Mouse (Mus musculus) adrenal gland, postnatal 14 days (tissue): ENCODE measurements around the gene Fbrsl1. TPM values are rescaled to one million over a fixed set of nuclear protein-coding genes. Genes with fewer than 3 reads are reported as not detected.

Source experiments
- DNase-seq: peaks from one replicate; pipeline ENCODE4 v3.0.0; 2021; ENCODE audit warnings: mixed read lengths
- total RNA-seq: library from RNA; stranded (reverse); gene quantifications from 2 replicates; pipeline ENCODE4 v1.2.3, GENCODE M21; 2021

Gene Fbrsl1
- total RNA-seq, 1 experiment from 2014 or later, result 78.0 TPM

DNA sequence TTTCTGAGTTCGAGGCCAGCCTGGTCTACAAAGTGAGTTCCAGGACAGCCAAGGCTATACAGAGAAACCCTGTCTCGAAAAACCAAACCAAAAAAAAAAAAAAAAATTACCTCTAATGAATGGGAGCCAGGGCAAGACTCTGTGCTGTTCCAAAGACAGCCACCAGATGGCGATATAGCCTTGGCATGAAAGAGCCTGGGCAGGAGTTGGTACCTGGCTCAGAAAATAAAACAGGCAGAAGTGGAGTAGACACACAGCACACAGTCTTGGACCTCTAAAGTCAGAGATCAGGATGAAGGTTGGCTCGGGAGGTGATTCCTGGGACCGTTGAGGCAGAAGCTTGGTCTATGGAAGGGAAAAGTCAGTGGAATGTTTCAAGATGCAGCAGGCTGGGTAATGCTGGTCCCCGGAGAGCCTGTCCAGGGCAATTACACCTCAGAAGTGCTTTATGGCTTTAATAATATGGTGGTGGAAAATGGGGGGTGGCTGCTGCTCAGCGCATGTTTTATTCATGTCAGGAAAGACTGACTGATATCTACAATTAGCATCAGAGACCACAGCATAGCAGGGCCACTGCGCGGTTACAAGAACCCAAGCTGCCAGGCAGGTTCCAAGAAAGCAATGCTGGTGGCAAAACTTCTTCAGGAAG lies 90.6 kb downstream of the Fbrsl1 start:
- DNase-seq, result peak; percentile 89

DNA sequence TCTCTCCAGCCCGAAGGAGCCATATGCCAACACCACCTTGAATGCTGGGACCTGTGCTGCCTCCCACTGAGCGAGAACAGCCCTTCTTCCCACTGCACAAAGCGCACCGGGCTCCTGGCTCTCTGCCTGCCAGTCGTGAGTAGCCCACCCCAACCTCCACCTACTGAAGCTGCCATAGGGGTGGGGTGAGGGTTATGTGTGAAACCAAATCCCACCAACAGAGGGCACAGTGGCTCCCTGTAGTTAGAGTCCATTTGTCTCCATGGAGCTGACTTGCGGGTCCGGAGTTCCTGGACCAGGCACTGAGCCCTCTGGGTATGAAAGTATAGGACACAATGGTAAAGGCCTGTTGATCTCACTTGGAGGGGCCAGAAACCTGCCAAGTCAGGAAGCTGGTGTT lies 93.6 kb downstream of the Fbrsl1 start:
- DNase-seq, result peak; percentile 58

DNA sequence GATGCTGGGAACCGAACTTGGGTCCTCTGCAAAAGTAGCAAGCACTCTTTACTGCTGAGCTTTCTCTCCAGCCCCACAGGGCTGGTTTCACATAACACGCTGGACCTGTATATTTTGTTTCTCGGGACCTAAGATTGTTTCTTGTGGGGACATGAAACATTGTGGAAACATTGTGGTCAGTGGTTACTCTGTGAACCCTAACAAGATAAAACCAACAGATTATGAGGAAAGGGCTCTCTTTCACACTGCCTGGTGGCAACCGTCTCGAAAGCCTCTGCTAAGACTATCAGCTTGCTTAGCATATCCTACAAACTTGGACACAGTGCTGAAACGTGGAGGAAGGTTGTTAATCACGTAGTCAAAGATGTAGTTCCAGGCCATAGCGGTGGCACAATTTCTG lies 101.3 kb downstream of the Fbrsl1 start:
- DNase-seq, result no peak

DNA sequence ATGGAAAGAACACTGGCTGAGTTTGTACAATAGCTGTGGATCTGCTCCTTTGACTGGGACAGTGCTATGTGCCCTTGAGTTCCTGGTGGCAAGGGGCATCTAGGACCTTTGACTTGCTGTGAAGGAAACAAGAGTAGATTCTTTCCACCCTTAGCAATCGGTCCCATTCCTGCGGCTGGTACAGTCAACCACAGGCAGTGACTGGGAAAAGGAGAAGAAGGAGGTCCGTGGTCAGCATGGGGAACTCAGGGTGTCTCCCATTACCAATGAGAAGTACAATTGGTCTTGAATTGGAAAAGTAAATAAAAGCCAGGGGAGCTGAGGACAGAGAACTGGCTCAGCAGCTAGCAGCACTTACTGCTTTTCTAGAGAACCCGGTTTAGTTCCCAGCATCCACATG lies 102.8 kb downstream of the Fbrsl1 start:
- DNase-seq, result no peak

DNA sequence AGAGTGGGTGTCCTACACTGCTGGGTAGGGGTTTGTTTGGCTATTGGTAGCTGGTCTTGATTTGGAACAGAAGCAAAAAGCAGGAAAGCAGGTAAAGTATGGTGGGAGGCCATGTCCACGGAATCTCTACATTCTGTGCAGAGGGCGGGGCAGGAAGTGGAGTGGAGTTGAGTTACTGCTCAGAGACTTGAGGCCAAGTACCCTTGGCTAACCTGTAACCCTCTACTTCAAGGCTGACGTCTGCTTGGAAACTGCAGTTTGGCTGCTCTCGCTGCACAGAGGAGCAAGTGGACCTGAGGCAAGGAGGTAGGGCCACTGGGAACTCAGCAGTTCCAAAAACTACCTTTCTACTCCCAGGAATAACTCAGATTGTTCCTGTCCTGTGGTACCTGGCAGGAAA lies 103.8 kb downstream of the Fbrsl1 start, which contains the start of gene Lrcol1:
TSS of gene Lrcol1 (plus strand) at position 207 of the 400 bp plus-strand sequence.
- DNase-seq, result no peak

DNA sequence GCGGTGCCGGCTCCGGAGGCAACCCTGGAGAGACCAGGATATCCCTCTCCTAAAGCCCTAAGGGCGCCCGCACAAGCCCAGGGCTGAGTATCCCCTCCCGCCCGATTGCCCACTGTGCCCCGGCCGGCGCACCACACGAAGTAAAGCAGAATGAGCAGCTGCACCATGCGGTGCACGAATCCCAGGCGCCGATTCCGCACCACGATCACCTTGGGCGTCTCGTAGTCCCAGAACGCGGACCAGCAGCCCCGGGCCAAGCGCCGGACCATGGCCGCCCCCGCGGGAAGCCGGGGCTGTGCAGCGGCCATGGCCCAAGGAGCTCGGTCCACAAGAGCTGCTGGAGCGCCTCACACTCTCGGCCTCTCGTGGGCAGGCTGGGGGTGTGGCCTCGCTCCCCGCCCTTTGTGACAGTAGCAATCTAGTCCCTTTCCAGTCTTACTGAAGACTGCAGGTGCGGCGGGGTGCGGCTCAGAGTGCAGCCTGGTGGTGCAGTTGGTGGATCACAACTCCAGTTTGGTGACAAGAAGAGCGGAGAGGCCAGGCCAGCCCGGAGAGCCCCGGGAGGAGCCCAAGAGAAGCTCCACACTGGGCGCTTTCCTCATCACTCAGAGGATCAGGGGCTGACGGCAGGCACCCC lies 105.5 kb downstream of the Fbrsl1 start, which contains the start of gene P2rx2:
TSS of gene P2rx2 (minus strand) at position 565 of the 637 bp plus-strand sequence.
- peak; percentile 76 for DNase-seq

DNA sequence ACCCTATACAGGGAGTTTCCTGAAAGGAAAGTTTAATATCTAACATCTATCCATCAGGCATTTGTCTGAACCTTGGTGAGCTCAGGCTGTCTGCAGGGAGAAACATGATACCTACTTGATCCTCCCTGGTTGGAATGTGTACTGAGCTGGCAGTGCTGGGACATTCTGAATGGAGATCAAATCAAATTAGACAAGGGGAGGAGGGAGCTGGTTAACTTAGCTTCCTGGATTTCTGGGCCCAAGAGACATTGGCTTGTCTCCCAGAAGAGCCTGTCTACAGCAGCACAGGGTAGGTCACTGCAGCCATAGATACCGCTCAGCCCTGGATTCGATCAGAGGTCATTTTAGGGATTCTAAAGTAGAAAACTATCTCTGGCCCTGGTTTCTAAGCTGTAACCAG lies 109.5 kb downstream of the Fbrsl1 start:
- no peak for DNase-seq

DNA sequence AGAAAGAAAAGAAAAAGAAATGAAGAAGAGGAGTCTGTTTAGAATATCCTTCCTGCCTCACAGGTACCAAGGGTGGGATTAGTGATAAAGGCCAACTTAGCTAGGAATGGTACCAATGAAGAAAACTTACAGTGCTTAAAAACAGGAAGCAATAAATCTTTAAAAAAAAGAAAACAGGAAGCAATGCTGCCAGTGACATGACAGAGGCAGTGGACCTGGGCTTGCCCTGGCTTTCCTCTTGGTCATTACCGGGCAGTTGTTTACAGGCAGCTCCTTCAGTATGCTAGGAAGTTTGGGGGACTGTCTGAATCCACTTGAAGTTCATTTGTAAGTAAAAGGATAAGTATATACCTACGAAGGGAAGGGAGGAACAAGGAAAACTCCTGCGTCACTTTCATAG lies 117.8 kb downstream of the Fbrsl1 start:
- no peak for DNase-seq

DNA sequence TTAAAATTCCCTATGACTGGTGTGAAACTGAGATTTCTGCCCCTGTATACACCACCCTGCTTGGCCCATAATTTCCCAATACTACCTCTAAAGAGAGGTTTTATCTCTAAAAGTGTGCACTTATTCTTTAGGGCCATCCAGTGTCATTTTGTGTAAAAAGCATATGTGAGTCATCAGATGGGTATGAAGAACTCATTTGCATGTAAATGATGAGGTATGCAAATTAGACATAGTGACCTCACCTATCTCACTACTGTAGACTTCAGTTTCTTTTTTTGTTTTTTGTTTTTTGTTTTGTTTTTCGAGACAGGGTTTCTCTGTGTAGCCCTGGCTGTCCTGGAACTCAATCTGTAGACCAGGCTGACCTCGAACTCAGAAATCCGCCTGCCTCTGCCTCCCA lies 135.2 kb downstream of the Fbrsl1 start:
- DNase-seq, result no peak

Other genes with a start within 250 kb of the Fbrsl1 start
- gene Ankle2, start 217.5 kb downstream of the Fbrsl1 start, total RNA-seq, result 32.5 and 33.8 TPM in 2 replicates
- gene Pgam5, start 178.6 kb downstream of the Fbrsl1 start, total RNA-seq, result 49.5 and 51.4 TPM in 2 replicates
- gene Pxmp2, start 162.3 kb downstream of the Fbrsl1 start, total RNA-seq, result 18.6 and 39.4 TPM in 2 replicates
- 8.2 and 11.9 TPM in 2 replicates for gene Pole, start 162.2 kb downstream of the Fbrsl1 start, total RNA-seq
- gene P2rx2, start 105.3 kb downstream of the Fbrsl1 start, total RNA-seq, result 0.48 and 1.2 TPM in 2 replicates
- gene Lrcol1, start 103.8 kb downstream of the Fbrsl1 start, total RNA-seq, result not detected in 2 replicates
- gene Galnt9, start 95.9 kb upstream of the Fbrsl1 start, total RNA-seq, result 0.30 TPM in 1 of 2 replicates, not detected in the other
- gene Noc4l, start 204.9 kb upstream of the Fbrsl1 start, total RNA-seq, result 24.7 and 26.3 TPM in 2 replicates
- 15.7 and 23.6 TPM in 2 replicates for gene Ddx51, start 204.9 kb upstream of the Fbrsl1 start, total RNA-seq